Mouse (Mus musculus) hindlimb bud, embryonic 11.5 days (tissue): ENCODE results near the gene Chad.

Experiments
- DNase-seq: peaks from one replicate; pipeline ENCODE4 v3.0.0-alpha.2; 2012; ENCODE audit warnings: low read depth, low spot score; ENCODE audit errors: extremely low spot score

The Chad gene

DNA sequence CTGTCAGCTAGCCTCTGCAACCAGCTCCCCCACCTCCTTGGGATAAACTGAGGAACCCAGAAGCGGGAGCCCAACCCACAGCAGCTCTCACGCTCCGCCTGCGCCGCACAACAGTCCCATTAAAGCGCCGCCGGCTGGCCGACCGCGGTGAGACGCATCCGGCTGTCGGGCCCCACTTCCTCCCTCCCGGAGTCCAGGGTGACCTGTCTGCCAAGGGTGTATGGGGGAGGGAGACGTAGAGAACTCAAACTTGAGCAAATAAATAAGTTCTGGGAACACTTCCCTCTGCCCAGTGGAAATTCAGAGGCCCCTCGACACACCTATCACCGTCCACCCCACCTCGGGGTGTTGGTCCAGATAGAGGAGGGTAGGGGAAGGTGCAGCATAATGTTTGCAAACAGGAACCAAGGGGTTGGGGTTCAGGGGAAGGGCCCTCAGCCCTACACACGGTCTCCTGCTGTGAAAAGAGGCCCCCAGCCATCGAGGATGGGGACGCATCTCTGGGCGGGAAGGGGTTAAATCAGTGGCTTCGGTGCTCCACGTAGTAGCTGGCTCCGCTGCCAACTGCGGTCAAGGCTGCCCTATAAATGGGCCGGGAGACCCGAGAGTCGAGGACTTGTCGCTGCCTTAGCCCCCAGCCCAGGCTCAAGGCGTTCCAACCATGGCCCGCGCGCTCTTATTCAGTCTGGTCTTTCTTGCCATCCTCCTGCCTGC, at the start of gene Chad:
TSS of gene Chad (plus strand) at position 611 of the 714 bp plus-strand sequence.
- DNase-seq = no peak

DNA sequence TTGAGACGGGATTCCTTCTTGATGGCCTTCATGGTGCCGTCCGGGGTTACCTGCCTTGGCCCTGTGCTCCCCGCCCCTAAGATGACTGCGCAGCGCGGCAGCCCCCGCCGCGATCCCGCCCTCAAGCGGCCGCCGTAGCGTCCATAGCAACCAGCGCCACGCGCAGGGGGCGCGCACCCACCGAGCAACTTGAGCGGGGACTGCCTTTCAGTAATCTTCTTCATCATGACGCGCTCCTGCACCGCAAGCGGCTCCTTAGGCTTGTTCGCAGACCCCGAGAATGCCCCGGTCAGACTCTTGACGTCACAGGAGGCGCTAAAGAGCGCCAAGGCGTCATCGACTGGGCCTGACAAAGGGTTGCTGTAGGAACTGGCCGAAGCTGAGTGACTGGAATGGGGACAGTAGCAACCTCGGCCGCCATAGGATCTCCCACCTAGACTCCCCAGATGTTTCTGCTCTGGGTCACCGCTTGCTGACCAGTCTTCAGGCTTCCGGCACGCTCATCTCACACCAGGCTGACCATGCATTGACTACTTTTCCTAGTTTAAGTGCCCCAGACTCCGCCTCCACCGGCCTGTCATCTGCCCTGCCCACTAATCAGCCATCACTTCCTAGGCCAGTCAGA, 43.5 kb upstream of the Chad start, which contains the start of gene Mycbpap:
TSS of gene Mycbpap (minus strand) at position 524 of the 625 bp plus-strand sequence.
- no peak for DNase-seq

GRCm38 (mm10) chr11:94526171-94526879, 38.5 kb upstream of the Chad start:
- DNase-seq = no peak

DNA sequence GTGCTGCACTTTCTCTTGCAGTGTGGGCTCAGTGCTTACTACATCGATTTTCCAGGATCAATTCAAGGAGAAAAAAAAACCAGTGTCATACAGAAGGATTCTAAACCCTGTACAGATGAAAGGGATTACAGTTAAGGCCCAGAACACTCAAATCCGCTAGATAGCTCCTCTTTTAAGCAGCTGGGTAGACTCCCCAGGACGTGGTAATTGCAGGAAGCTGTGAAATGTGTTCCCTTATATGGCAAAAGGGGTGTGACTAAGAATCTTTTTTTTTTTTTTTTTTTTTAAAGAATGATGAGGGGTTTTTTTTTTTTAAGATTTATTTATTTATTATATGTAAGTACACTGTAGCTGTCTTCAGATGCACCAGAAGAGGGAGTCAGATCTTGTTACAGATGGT, 36.0 kb upstream of the Chad start:
- no peak for DNase-seq

GRCm38 (mm10) chr11:94533171-94533570, 31.7 kb upstream of the Chad start:
- no peak for DNase-seq

DNA sequence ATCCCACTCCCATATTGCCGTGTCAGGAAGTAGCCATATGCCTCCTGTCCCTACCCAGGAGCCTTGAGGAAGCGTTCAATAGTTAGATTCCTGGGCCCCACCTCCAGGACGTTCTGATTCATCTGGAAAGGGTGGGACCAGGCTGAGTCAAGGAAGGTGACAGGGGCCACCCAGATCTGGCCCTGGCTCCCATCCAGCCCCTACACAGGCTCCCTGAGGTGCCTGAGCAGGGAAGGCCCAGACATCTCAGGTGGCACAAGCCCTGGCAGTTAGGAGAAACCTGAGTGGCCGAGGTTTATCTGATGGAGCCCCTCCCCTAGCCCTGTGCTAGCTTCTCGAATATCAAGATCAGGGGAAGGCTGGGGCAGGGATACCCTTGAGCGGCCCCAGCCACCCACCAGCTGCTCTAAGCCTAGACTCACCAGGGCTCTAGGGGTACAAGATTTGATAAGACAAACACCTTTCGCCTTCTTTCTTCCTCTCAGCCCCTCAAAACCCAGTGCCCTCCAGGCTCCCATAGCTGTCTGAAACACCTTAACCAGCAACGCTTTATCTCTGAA, 26.0 kb upstream of the Chad start:
- no peak for DNase-seq

DNA sequence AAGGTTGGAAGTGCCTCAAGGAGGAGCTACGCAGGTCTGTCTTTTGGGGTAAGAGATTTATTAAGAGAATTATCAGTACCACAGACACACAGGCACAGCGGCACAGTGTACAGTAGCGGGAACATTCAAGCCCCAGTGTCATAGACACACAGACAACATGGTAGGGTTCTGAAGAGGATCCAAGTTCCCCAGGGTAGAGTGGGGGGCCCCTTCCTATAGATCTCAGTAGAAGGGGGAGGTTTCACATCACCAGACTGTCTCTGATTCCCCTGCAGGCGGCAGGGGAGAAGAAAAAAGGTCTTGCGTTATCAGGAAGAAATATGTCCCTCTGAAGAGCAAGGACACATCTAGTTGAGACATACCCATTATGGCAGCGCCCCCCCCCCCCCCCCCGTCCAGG, 25.1 kb upstream of the Chad start:
- no peak for DNase-seq

- DNase-seq = no peak
Measured at GRCm38 (mm10) chr11:94542400-94542799, 22.4 kb upstream of the Chad start.

DNA sequence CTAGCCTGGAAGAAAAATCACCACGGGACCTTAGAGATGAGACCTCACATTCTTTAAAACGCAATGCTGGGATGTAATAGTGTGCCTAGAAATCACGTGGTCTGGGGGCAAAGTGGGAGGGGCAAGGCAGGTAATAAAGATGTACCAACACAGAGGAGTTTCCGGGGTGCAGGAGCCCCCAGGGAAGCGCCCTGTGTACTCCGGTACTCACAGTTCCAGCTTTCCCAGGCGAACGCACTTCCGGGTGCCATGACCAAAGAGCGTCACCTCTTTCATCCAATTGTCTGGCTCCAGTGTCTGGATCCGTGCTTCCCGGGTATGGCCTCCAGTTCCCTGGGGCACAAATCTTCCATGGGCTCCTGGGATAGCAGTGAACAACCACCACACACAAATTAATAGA, 21.5 kb upstream of the Chad start:
- DNase-seq = no peak

- no peak for DNase-seq
Measured at GRCm38 (mm10) chr11:94543932-94544331, 20.9 kb upstream of the Chad start.

- no peak for DNase-seq
Measured at GRCm38 (mm10) chr11:94544422-94544821, 20.4 kb upstream of the Chad start.

DNA sequence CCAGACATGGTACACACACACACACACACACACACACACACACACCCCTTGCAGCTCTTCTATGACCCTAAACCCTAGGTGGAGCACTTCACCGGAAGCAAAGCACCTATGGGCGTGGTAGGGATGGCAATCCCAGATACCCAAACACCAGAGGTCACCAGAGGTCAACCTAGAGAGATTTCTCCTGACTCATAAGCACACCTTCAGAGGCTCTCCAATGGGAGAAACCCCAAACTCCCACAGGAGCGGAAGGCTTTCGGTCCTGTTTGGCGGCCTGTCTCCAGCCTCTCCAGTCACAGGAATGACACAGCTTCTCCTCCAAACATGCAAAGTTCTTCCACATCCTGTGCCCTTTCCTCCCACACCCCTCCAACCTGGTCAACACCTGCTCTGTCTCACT, 18.5 kb upstream of the Chad start:
- no peak for DNase-seq

- no peak for DNase-seq
Measured at GRCm38 (mm10) chr11:94547271-94547670, 17.6 kb upstream of the Chad start.

DNA sequence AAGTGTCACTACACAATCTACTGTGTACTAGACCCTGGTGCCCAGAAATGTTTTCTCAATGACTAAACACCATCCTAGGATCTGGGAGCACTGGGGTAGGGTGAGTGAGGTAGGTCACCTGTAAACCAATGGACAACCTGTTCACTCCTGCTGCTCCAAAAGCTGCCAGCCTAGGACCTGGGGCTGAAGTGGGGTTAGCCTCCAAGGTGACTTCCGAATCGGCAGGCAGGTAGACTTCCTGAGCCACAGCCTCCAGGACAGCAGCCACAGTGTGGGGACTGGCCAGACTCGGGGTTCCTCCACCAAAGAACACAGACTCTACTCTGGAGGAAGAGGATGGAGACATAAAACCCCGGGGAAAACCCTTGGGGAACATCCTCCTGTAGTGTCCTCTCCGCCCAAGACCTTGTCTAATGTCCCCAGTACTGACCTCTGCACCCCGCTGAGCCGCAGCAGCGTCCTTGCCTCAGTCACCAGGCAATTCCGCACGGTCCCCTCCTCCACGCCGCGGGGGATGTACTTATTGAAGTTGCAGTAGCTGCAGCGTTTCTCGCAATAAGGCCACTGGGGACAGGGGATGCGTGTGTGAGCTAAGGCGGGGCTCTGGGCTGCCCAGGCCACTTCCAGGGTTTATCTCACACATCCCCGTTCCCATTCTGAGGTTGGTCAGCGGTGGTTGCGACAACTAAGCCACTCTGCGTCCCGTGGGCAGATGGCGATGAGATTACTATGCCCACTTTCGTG, 16.6 kb upstream of the Chad start:
- DNase-seq = no peak

DNA sequence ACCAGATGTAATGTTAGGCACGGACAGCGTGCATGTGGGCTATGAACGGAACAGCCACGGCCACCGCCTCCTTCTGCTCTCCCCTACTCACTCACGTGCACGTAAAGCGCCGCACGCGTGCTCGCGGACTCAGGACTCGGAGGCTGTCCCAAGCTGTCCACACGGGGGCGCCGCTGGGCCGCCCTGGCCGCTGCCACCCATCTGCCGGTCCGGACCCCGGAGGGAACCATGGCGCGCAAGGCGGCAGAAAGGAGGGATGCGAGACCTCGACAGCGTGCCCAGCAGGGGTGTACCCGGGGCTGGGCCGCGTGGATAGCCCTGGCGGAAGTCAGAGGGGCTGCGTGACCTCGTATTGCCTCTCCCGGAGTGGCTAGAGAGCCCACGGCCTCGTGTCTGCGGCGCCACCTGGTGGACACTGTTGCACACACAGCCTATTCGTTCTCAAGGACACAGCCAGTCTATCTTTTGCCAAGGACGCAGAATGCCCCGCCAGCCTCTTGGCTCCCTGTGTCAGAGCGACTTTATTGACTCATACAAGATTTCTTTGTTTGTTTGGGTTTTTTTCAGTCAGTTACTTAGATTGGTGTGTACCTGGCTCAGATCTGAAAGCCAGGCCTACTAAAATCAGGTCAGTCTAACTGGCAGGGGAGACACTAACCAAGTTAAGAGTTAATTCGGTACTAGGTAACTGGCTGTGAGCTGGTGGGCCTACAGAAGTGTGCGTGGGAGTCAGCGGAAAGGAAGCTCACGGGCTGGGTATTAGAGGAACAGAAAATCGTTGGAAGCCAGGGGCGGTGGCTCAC, 15.8 kb upstream of the Chad start, which contains the start of gene Rsad1:
TSS of gene Rsad1 (minus strand) at position 368 of the 803 bp plus-strand sequence.
- peak; percentile 73 for DNase-seq

DNA sequence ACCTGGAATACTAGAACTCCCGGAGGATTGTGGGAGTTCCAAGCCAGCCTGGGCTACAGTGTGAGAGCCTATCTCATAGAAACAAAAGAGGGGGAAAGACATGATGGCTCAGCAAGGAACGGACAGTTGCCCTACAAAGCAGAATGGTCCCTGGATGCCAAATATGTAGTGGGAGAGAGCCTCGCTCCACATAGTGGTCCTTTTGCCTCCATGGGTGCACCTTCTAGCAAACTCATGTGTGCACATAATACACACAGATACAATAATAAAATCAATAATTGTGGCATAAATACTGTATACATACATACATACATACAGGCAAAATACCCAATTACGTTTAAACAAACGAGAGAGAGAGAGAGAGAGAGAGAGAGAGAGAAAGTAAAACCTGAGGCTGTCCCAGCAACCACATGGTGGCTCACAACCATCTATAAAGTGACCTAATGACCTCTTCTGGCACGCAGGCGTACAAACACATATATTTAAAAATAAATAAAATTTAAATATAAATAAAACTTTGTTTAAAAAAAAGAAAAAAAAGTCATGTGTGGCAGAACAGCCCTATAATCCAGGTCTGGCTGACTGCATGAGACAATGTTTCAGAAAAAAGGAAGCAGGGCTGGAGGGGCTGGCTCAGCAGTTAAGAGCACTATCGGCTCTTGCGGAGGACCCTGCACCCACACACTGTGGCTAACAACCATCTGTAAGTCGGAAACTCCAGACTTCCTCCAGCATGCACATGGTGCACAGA, 15.0 kb upstream of the Chad start:
- no peak for DNase-seq

DNA sequence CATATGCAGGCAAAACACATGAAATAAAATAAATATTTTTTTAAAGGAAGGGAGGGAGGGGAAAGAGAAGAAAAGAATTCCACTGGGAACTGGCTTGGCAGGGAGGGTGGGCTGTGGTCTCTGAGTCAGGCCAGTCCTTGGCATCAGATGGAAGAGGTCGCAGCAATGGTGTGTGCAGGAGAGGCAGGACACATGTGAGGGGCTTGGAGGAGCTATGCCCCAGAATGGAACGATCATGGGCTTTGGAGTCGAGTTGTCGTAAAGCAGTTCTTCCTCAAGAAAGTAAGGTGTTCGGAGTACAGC, 14.5 kb upstream of the Chad start:
- no peak for DNase-seq

DNA sequence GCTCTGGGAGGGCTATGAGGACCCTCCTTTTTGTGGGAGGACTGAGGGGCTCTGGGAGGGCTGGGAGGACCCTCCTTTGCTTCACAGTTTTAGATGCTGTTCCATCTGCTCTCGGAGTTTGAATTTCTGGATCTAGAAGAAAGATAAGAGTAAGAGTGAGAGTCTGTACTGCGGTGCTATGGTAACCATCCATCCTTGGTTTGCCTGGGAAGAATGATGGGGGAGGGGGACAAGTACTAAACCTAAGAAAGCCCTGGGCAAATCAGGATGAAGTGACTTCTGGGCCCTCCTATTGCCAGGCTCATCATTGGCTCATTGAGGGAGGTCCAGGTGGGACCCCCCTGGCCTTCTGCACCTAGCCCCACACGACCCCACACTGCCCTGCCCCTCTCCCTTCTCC, 6.6 kb upstream of the Chad start:
- DNase-seq = no peak

GRCm38 (mm10) chr11:94563383-94563782, 1.5 kb upstream of the Chad start:
- no peak for DNase-seq

DNA sequence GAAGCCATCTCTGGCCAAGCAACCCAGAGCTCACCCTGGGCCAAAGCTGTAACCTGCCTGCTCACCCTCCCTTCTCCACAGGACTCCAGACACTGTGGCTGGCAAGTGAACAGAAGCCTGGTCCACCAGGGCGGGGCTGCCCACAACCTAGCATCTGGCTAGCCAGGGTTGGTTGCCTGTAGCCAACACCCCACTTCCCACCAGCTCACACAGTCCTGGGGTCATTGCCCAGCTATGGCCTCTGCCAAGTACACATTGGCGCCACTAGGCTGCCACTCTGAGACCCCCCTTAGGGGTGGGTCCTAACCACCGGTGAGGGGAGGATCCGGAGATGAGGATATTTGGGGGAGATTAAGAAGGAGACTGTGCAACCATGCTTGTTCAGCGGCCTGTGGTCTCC, 1.0 kb upstream of the Chad start:
- DNase-seq = no peak
